Mouse (Mus musculus) hindbrain, embryonic 16.5 days (tissue): Measurements from ENCODE around the gene Tomm40. TPM values are rescaled to one million over a fixed set of nuclear protein-coding genes. Genes with fewer than 3 reads are reported as not detected.

Experiments used
- ATAC-seq: fragments of 200-750 bp; cut with Nextera tagmentation; 2 replicates; pipeline ENCODE4 v1.8.0; 2017; ENCODE audit warnings: moderate TSS enrichment, moderate library complexity
- H3K27ac ChIP-seq: fragments of 300-500 bp; sonication (generic); 2 replicates; pipeline ENCODE4 v1.5.1; 2014; ENCODE audit warnings: low read depth, mild to moderate bottlenecking, control low read depth, low read length, moderate library complexity
- H3K27me3 ChIP-seq: fragments of 300-500 bp; sonication (generic); replicated peaks from 2 replicates; pipeline ENCODE4 v1.6.1; 2014; ENCODE audit warnings: low read length; ENCODE audit not compliant: control insufficient read depth, insufficient read depth
- H3K36me3 ChIP-seq: fragments of 300-500 bp; sonication (generic); 2 replicates; pipeline ENCODE4 v1.6.1; 2014; ENCODE audit warnings: mild to moderate bottlenecking, low read length, moderate library complexity, mixed read lengths; ENCODE audit not compliant: control insufficient read depth, insufficient read depth
- H3K4me1 ChIP-seq: fragments of 300-500 bp; sonication (generic); 2 replicates; pipeline ENCODE4 v1.6.1; 2014; ENCODE audit warnings: low read depth, low read length; ENCODE audit not compliant: control insufficient read depth, insufficient read depth
- H3K4me2 ChIP-seq: fragments of 300-500 bp; sonication (generic); 2 replicates; pipeline ENCODE4 v1.6.1; 2014; ENCODE audit warnings: mild to moderate bottlenecking, low read length, control low read depth, moderate library complexity
- H3K4me3 ChIP-seq: fragments of 300-500 bp; sonication (generic); 2 replicates; pipeline ENCODE4 v1.5.1; 2014; ENCODE audit warnings: mild to moderate bottlenecking, low read length, control low read depth, moderate library complexity
- H3K9ac ChIP-seq: fragments of 300-500 bp; sonication (generic); 2 replicates; pipeline ENCODE4 v1.6.1; 2014; ENCODE audit warnings: low read depth, mild to moderate bottlenecking, control low read depth, low read length, moderate library complexity
- H3K9me3 ChIP-seq: fragments of 300-500 bp; sonication (generic); 2 replicates; pipeline ENCODE4 v1.6.1; 2014; ENCODE audit warnings: mild to moderate bottlenecking, low read length, moderate library complexity; ENCODE audit not compliant: control insufficient read depth
- WGBS: fragments of 180-500 bp; shearing (Covaris S2); extraction: QIAGEN DNeasy Blood & Tissue Kit; methylation state at CpG from one replicate; pipeline ENCODE4 v1.1.7; 2014; 5-methylcytosine and 5-hydroxymethylcytosine counted together
- polyA plus RNA-seq: library from polyadenylated mRNA; unstranded; fragments of >200 nt; fragmentation: Nextera tagmentation; extraction: Ambion mirVana; gene quantifications from 2 replicates; pipeline ENCODE4 v1.2.1, GENCODE M21; 2015

Gene Tomm40
- polyA plus RNA-seq, 1 experiment from 2014 or later = 134 TPM

DNA sequence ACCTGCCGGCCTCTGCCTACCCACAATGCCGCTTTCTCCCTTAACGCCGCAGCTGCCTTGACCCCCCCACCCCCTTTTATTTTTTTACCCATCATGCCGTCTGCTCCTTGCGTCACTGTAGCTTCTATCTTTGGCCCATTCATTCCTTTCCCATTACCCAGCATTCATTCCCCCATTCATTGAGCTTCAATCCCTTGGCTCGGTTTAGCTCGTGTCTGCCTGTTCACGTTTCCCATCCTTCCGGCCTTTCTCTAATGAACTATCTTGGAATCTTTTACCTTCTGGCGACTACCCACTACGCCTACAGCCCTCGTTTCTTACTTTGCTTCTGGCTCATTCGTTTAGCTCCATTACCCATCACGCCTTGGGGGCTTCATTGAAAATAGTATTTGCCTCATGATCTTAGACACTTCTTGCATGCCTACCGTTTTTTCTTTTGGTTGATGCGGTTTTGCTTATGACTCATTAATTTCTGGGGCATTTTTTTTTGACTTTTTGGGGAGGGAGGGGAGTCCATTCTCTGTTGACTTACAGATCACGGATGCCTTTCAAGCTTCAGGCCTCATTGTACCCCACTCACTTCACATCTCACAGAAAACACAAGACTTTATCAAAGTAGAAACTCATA, 931 bp upstream of the Tomm40 start:
- Histone ChIP-seq H3K4me1 (peaks cover 16% of the 10 kb centered on the region), H3K4me3 (peak overlapping the region; percentile 42), H3K27me3 (no peaks in the 10 kb centered on the region), H3K36me3 (peaks cover 3% of the 10 kb centered on the region), H3K4me2 (peak overlapping the region; percentile 70), H3K27ac (peak overlapping the region; percentile 91), H3K9me3 (peaks cover under 1% of the 10 kb centered on the region), H3K9ac (peak overlapping the region; percentile 56)
- ATAC-seq = no peak
- 5% methylated on average over 18 of the region's 18 CpGs for WGBS

DNA sequence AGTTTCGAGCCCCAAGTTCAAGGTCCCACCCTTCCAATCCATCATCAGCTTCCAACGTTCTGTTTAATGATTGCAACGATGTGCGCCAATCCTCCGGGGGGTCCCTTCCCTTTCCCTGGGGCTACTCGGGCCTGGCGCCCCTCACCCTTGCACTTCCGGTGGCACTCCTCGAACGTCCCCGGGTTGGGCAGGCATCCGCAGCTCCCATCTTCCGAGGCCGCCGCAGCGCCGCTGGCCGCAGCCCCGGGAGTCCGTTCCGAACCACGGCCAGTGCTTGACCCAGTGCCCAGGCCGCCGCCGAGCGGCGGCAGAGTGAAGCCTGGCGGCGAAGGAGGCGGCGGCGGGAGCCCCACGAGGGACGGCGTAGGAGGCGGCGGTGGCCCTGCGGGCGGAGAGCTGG, 402 bp downstream of the Tomm40 start:
- no peaks in the 10 kb centered on the region for H3K9me3 ChIP-seq
- H3K27me3 ChIP-seq = no peaks in the 10 kb centered on the region
- peak overlapping the region; percentile 84 for H3K9ac ChIP-seq
- no peak for ATAC-seq
- H3K4me3 ChIP-seq = peak overlapping the region; percentile 75
- H3K36me3 ChIP-seq = peaks cover 8% of the 10 kb centered on the region
- peaks cover 16% of the 10 kb centered on the region for H3K4me1 ChIP-seq
- H3K4me2 ChIP-seq = peak overlapping the region; percentile 74
- WGBS = under 1% methylated on average over 37 of the region's 39 CpGs
- H3K27ac ChIP-seq = peak overlapping the region; percentile 71

DNA sequence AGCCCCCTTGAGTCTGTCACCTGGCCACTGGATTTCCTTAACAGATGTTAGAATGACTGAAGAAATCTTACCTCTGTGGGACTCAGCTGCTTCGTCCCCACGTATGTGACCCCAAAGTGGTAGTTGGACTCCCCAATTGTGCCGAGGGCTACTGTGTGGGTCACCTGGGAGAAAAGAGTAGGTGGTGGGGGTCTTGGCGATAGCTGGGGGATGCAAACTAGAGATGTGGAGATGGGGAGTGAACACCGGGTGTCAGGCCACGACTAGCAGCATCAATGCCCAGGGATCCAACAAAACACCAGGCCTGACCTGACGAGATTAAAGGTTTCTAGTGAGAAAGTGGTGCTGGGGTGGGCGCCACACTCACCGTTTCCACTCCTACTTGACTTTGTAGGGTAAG, 1.6 kb downstream of the Tomm40 start:
- H3K27ac ChIP-seq = no peak overlapping the region
- no peaks in the 10 kb centered on the region for H3K27me3 ChIP-seq
- 96% methylated on average over 9 of the region's 9 CpGs for WGBS
- peaks cover 16% of the 10 kb centered on the region for H3K4me1 ChIP-seq
- ATAC-seq = no peak
- peaks cover 19% of the 10 kb centered on the region for H3K36me3 ChIP-seq
- no peak overlapping the region for H3K9ac ChIP-seq
- H3K4me3 ChIP-seq = no peak overlapping the region
- no peaks in the 10 kb centered on the region for H3K9me3 ChIP-seq
- H3K4me2 ChIP-seq = no peak overlapping the region

DNA sequence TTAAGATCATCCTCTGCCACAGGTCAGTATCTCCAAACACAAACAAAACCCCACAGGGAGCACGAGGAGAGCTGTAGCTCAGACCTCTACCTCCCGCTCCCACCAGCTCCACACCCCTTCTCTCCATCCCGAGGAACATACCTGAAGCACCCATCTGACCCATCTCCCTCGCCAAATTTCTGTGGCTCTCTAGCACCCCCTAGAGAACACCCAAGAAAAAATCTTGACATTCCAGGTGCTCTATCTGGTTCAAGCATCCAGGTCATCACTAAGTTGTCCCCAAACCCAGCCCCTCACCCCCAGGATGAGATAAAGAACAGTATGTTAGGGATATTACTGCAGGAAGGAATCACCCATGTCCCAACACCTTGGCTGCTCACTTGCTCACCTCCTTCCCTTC, 2.0 kb downstream of the Tomm40 start:
- peaks cover 16% of the 10 kb centered on the region for H3K4me1 ChIP-seq
- no peaks in the 10 kb centered on the region for H3K9me3 ChIP-seq
- no peak overlapping the region for H3K4me2 ChIP-seq
- H3K36me3 ChIP-seq = peaks cover 20% of the 10 kb centered on the region
- no peaks in the 10 kb centered on the region for H3K27me3 ChIP-seq
- H3K4me3 ChIP-seq = no peak overlapping the region
- 48% methylated on average over 4 of the region's 4 CpGs for WGBS
- no peak for ATAC-seq
- H3K27ac ChIP-seq = no peak overlapping the region
- H3K9ac ChIP-seq = no peak overlapping the region

DNA sequence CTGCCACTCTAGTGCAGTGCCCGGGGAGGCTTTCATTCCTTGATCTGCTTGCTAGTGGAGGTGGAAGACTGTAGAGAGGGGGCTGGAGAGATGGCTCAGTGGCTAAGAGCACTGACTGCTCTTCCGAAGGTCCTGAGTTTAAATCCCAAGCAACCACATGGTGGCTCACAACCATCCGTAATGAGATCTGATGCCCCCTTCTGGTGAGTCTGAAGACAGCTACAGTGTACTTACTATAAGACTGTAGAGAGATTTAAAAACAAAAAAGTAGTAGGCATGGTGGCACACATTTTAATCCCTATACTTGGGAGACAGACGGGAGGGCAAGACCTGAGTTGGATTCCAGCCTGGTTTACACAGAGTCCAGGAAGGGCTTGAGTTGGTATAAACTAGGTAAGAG, 2.8 kb downstream of the Tomm40 start:
- no peak overlapping the region for H3K27ac ChIP-seq
- H3K9ac ChIP-seq = no peak overlapping the region
- H3K4me2 ChIP-seq = no peak overlapping the region
- H3K4me3 ChIP-seq = no peak overlapping the region
- H3K4me1 ChIP-seq = peaks cover 16% of the 10 kb centered on the region
- peaks cover 24% of the 10 kb centered on the region for H3K36me3 ChIP-seq
- no peaks in the 10 kb centered on the region for H3K9me3 ChIP-seq
- H3K27me3 ChIP-seq = no peaks in the 10 kb centered on the region
- 76% methylated on average over 4 of the region's 4 CpGs for WGBS
- ATAC-seq = no peak

DNA sequence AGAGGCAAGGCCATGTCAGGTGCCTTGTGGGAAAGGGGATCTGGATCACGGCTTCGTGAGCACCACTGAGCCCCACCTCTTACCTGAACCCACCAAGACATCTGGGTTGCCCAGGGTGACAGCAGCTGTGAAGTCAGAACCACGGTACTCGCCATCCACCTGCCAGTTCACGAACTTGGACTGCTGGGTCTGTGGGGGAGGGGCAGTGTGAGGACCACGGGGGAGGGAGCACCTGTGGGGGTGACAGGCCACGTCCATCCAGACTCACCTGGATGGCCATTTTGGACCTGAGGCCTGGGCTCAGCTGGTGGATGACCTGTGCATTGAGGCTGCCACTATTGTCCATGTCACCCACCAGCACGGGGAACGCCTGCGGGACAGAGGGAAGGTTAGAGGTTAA, 4.6 kb downstream of the Tomm40 start:
- no peak overlapping the region for H3K27ac ChIP-seq
- 93% methylated on average over 10 of the region's 10 CpGs for WGBS
- no peak overlapping the region for H3K4me3 ChIP-seq
- peaks cover 11% of the 10 kb centered on the region for H3K4me1 ChIP-seq
- no peak for ATAC-seq
- peaks cover 29% of the 10 kb centered on the region for H3K36me3 ChIP-seq
- H3K9ac ChIP-seq = no peak overlapping the region
- no peaks in the 10 kb centered on the region for H3K9me3 ChIP-seq
- H3K27me3 ChIP-seq = no peaks in the 10 kb centered on the region
- no peak overlapping the region for H3K4me2 ChIP-seq

DNA sequence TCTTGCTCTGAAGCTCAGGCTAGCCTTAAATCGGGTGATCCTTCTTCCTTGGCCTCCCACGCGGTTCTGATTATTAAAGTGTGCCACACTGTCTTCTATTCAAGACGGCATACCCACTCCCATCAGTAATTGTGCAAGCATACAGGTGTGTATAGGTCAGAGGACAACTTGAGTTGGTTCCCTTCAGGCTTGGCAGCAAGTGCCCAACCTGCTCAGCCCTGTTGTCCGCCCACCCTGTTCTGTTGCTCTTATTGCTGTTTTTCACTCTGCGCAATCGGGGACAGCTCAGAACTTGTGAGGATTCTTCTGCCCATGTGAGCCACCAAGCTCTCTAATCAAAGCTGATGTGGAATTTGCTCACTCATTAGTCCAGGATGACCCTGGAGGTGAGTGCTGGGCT, 10.0 kb downstream of the Tomm40 start:
- WGBS = 98% methylated on average over 7 of the region's 7 CpGs

DNA sequence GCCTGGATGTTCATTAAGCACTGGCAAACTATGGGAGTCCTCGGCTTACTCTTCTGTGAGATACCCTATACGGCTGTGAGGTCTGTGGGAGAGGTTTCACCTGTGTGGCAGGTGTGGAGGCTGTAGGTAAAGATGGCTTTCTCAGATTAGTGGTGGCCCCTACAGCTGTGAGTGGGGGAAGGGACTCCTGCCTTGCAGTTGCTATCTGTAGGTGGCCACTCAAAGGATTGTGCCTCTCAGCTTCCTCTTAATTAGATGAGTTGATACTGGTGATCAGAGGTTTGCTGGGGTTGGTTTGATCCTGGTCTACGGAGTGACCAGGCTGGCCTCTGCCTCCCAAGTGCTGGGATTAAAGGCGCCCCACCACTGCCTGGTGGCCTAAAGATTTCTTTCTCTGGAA, 10.8 kb downstream of the Tomm40 start:
- Histone ChIP-seq H3K9me3 (no peaks in the 10 kb centered on the region), H3K4me2 (no peak overlapping the region), H3K9ac (no peak overlapping the region), H3K27me3 (no peaks in the 10 kb centered on the region), H3K4me3 (no peak overlapping the region), H3K27ac (no peak overlapping the region), H3K36me3 (peaks cover 19% of the 10 kb centered on the region), H3K4me1 (peaks cover 4% of the 10 kb centered on the region)
- WGBS = 95% methylated on average over 4 of the region's 4 CpGs
- ATAC-seq = no peak

More for the DNA sequence above, 10.0 kb downstream of the Tomm40 start:
- H3K27me3 ChIP-seq = no peaks in the 10 kb centered on the region
- H3K36me3 ChIP-seq = peaks cover 24% of the 10 kb centered on the region
- no peak overlapping the region for H3K27ac ChIP-seq
- H3K4me3 ChIP-seq = no peak overlapping the region
- H3K9ac ChIP-seq = no peak overlapping the region
- no peak for ATAC-seq
- H3K4me2 ChIP-seq = no peak overlapping the region
- peaks cover 3% of the 10 kb centered on the region; the same call in 1 of the 2 replicates for H3K4me1 ChIP-seq
- H3K9me3 ChIP-seq = no peaks in the 10 kb centered on the region

DNA sequence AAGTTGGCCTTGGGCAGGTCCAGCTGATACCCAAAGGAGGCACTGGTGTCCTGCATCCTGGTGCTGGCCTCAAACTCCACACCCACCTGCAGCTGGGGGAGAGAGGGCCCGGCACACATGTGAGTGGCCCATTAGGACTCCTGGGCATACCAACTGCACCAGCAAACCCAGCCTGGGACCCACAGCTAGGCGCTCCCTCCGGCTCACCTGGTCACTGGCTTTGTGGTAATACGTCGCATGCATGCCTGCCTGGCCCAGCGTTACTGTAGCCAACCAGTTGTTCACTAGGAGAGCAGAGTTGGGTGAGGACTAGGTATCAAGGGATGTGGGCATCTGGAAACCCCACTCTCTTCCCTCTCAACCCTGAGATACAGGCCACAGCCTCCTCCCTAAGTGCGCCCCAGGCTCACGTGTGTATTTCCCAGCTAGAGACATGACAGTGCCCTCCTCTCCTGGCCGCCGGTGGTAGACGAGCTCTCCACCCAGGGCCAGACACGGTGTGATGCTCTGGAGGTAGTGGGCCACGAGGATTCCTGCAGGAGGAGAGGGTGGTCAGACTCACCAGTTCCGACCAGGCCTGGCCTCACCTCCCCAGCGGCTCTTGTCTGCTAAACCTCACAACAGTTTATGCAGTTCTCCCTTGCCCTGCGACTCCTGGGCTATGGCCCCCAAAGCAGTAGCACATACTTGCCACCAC, 12.2 kb downstream of the Tomm40 start:
- H3K36me3 ChIP-seq = peaks cover 9% of the 10 kb centered on the region
- no peak overlapping the region for H3K27ac ChIP-seq
- H3K4me3 ChIP-seq = no peak overlapping the region
- H3K9me3 ChIP-seq = no peaks in the 10 kb centered on the region
- 94% methylated on average over 16 of the region's 16 CpGs for WGBS
- peaks cover 19% of the 10 kb centered on the region for H3K4me1 ChIP-seq
- no peak overlapping the region for H3K9ac ChIP-seq
- H3K4me2 ChIP-seq = no peak overlapping the region
- H3K27me3 ChIP-seq = no peaks in the 10 kb centered on the region
- no peak for ATAC-seq
